Mouse (Mus musculus) neural tube, embryonic 15.5 days (tissue): ENCODE results near the gene Wwp2. TPM values are rescaled to one million over a fixed set of nuclear protein-coding genes. Genes with fewer than 3 reads are reported as not detected.

Experiments used
- ATAC-seq: fragments of 200-750 bp; cut with Nextera tagmentation; 2 replicates; pipeline ENCODE4 v1.8.0; 2017; ENCODE audit warnings: mild to moderate bottlenecking, moderate TSS enrichment, moderate library complexity; ENCODE audit not compliant: low FRiP score
- H3K27ac ChIP-seq: fragments of 300-500 bp; sonication (generic); replicated peaks from 2 replicates; pipeline ENCODE4 v1.5.1; 2015; ENCODE audit warnings: mild to moderate bottlenecking, inconsistent platforms
- H3K27me3 ChIP-seq: fragments of 300-500 bp; sonication (generic); replicated peaks from 2 replicates; pipeline ENCODE4 v1.6.1; 2015; ENCODE audit warnings: inconsistent platforms
- H3K36me3 ChIP-seq: fragments of 300-500 bp; sonication (generic); 2 replicates; pipeline ENCODE4 v1.6.1; 2015; ENCODE audit warnings: inconsistent platforms
- H3K4me1 ChIP-seq: fragments of 300-500 bp; sonication (generic); 2 replicates; pipeline ENCODE4 v1.6.1; 2015; ENCODE audit warnings: inconsistent platforms
- H3K4me2 ChIP-seq: fragments of 300-500 bp; sonication (generic); 2 replicates; pipeline ENCODE4 v1.6.1; 2015; ENCODE audit warnings: inconsistent platforms, mild to moderate bottlenecking, moderate library complexity
- H3K4me3 ChIP-seq: fragments of 300-500 bp; sonication (generic); replicated peaks from 2 replicates; pipeline ENCODE4 v1.5.1; 2015; ENCODE audit warnings: mild to moderate bottlenecking, inconsistent platforms
- H3K9ac ChIP-seq: fragments of 300-500 bp; sonication (generic); replicated peaks from 2 replicates; pipeline ENCODE4 v1.6.1; 2015; ENCODE audit warnings: mild to moderate bottlenecking, inconsistent platforms
- H3K9me3 ChIP-seq: fragments of 300-500 bp; sonication (generic); replicated peaks from 2 replicates; pipeline ENCODE4 v1.6.1; 2016; ENCODE audit warnings: inconsistent platforms
- WGBS: fragments of 180-500 bp; shearing (Covaris S2); methylation state at CpG from one replicate; pipeline ENCODE4 v1.1.7; 2015; ENCODE audit warnings: mixed read lengths; 5-methylcytosine and 5-hydroxymethylcytosine counted together
- polyA plus RNA-seq: library from polyadenylated mRNA; unstranded; fragments of >200 nt; fragmentation: Nextera tagmentation; extraction: Ambion mirVana; gene quantifications from 2 replicates; pipeline ENCODE4 v1.2.1, GENCODE M21; 2015

The Wwp2 gene
- polyA plus RNA-seq, 1 experiment from 2014 or later, result 36.4 TPM

GRCm38 (mm10) chr8:107571486-107572135, 135.4 kb downstream of the Wwp2 start:
- H3K4me3 ChIP-seq, result no peak overlapping the region
- no peaks in the 10 kb centered on the region for H3K9me3 ChIP-seq
- H3K9ac ChIP-seq, result no peak overlapping the region
- H3K4me2 ChIP-seq, result no peak overlapping the region
- no peak overlapping the region for H3K27ac ChIP-seq
- H3K36me3 ChIP-seq, result no peaks in the 10 kb centered on the region
- ATAC-seq, result no peak
- 87% methylated on average over 7 of the region's 7 CpGs for WGBS
- no peaks in the 10 kb centered on the region for H3K27me3 ChIP-seq
- 0 out of 2 replicates have a peak, but pooled peaks cover 4% of the 10 kb centered on the region for H3K4me1 ChIP-seq

- H3K27ac ChIP-seq, result no peak overlapping the region
- H3K4me3 ChIP-seq, result no peak overlapping the region
- H3K9ac ChIP-seq, result no peak overlapping the region
- H3K9me3 ChIP-seq, result no peaks in the 10 kb centered on the region
- 0 out of 2 replicates have a peak, but pooled peaks cover 4% of the 10 kb centered on the region for H3K4me1 ChIP-seq
- no peak for ATAC-seq
- H3K4me2 ChIP-seq, result no peak overlapping the region
- 57% methylated on average over 4 of the region's 4 CpGs for WGBS
- no peaks in the 10 kb centered on the region for H3K27me3 ChIP-seq
- H3K36me3 ChIP-seq, result no peaks in the 10 kb centered on the region
Measured at GRCm38 (mm10) chr8:107572497-107572896, 136.3 kb downstream of the Wwp2 start.

- no peaks in the 10 kb centered on the region for H3K27me3 ChIP-seq
- no peak for ATAC-seq
- no peak overlapping the region for H3K9ac ChIP-seq
- no peaks in the 10 kb centered on the region for H3K9me3 ChIP-seq
- no peak overlapping the region for H3K4me3 ChIP-seq
- no peak overlapping the region for H3K4me2 ChIP-seq
- no peak overlapping the region for H3K27ac ChIP-seq
- H3K36me3 ChIP-seq, result peaks cover 21% of the 10 kb centered on the region
- 88% methylated on average over 3 of the region's 3 CpGs for WGBS
- 0 out of 2 replicates have a peak, but pooled peaks cover 4% of the 10 kb centered on the region for H3K4me1 ChIP-seq
Measured at GRCm38 (mm10) chr8:107574771-107575170, 138.6 kb downstream of the Wwp2 start.

DNA sequence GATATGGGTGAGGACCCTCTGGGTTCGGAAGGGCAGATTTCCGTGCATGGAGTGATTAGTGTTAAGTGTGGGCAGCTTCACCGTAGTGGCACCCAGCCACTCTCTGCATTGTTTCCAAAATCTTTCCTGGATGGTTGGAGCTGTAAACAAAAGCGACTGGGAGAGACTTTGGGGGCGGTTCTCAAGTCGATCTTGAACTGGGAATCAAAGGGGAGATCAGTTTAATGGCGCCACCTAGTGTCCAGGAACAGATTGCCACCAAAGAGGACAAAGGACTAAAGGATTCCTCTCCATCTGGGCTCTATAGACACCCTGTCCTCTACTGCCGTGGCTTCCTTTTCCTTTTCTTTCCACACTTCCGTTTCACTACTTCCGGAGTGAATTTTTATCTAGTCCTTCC, 140.5 kb downstream of the Wwp2 start:
- peak overlapping the region; percentile 12; the same call in 1 of the 2 replicates for H3K4me3 ChIP-seq
- WGBS, result 12% methylated on average over 10 of the region's 10 CpGs

DNA sequence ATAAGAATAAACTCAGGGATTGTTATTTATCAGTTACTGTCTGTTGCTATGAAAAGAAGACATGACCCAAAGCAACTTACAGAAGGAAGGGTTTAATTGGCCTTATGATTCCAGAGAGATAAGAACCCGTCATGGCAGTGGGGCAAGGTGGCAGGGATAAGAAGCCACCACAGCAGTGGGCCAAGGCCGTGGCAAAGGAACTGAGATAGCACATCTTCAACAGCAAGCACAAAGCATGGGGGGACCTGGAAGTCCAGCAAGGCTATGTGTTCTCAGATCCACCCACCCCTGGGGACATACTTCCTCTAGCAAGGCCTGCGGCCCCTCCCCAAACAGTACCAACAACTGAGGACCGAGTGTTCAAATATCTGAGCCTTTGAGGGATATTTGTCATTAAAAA, 141.5 kb downstream of the Wwp2 start:
- H3K4me3 ChIP-seq, result no peak overlapping the region
- H3K9me3 ChIP-seq, result no peaks in the 10 kb centered on the region
- no peaks in the 10 kb centered on the region for H3K27me3 ChIP-seq
- H3K4me1 ChIP-seq, result 0 out of 2 replicates have a peak, but pooled peaks cover 4% of the 10 kb centered on the region
- WGBS, result 92% methylated on average over 4 of the region's 4 CpGs
- no peak overlapping the region for H3K9ac ChIP-seq
- H3K36me3 ChIP-seq, result peaks cover 49% of the 10 kb centered on the region
- no peak overlapping the region for H3K4me2 ChIP-seq
- H3K27ac ChIP-seq, result no peak overlapping the region
- no peak for ATAC-seq

More for the DNA sequence above, 140.5 kb downstream of the Wwp2 start:
- peak; percentile 72 for ATAC-seq
- peak overlapping the region; percentile 33; the same call in 1 of the 2 replicates for H3K27ac ChIP-seq
- peak overlapping the region; percentile 46 for H3K4me2 ChIP-seq
- no peaks in the 10 kb centered on the region for H3K27me3 ChIP-seq
- H3K4me1 ChIP-seq, result 0 out of 2 replicates have a peak, but pooled peaks cover 4% of the 10 kb centered on the region
- H3K9me3 ChIP-seq, result no peaks in the 10 kb centered on the region
- H3K36me3 ChIP-seq, result peaks cover 40% of the 10 kb centered on the region
- no peak overlapping the region; the same call in 1 of the 2 replicates for H3K9ac ChIP-seq

DNA sequence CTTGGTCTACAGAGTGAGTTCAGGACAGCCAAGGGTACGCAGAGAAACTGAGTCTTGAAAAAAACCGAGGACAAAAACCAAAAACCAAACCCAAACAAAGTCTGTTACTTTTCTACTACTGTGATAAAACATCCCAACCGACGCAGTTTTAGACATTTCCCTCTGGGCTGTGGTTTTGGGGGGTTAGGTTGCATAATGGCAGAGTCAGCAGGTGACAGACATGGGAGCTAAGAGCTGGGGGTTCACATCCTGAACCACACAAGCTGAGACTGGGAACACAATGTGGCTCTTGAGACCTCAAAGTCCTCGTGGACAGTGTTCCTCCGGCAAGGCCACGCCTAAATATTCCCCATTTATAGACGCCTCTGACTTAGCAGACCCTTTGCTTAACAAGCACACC, 142.0 kb downstream of the Wwp2 start:
- 88% methylated on average over 8 of the region's 8 CpGs for WGBS
- H3K9me3 ChIP-seq, result no peaks in the 10 kb centered on the region
- no peak overlapping the region for H3K4me2 ChIP-seq
- peaks cover 54% of the 10 kb centered on the region for H3K36me3 ChIP-seq
- H3K4me3 ChIP-seq, result no peak overlapping the region
- no peaks in the 10 kb centered on the region for H3K27me3 ChIP-seq
- ATAC-seq, result no peak
- H3K4me1 ChIP-seq, result 0 out of 2 replicates have a peak, but pooled peaks cover 4% of the 10 kb centered on the region
- no peak overlapping the region for H3K27ac ChIP-seq
- H3K9ac ChIP-seq, result no peak overlapping the region

GRCm38 (mm10) chr8:107578541-107578940, 142.4 kb downstream of the Wwp2 start:
- no peak for ATAC-seq
- WGBS, result 88% methylated on average over 8 of the region's 8 CpGs
- Histone ChIP-seq H3K4me3 (no peak overlapping the region), H3K4me1 (0 out of 2 replicates have a peak, but pooled peaks cover 4% of the 10 kb centered on the region), H3K27me3 (no peaks in the 10 kb centered on the region), H3K9me3 (no peaks in the 10 kb centered on the region), H3K9ac (no peak overlapping the region), H3K27ac (no peak overlapping the region), H3K36me3 (peaks cover 58% of the 10 kb centered on the region), H3K4me2 (no peak overlapping the region)

GRCm38 (mm10) chr8:107580879-107581278, 144.7 kb downstream of the Wwp2 start:
- H3K27me3 ChIP-seq, result no peaks in the 10 kb centered on the region
- peaks cover 79% of the 10 kb centered on the region for H3K36me3 ChIP-seq
- WGBS, result 98% methylated on average over 13 of the region's 13 CpGs
- no peaks in the 10 kb centered on the region for H3K9me3 ChIP-seq
- ATAC-seq, result no peak
- no peak overlapping the region for H3K4me2 ChIP-seq
- no peak overlapping the region for H3K9ac ChIP-seq
- peaks cover 7% of the 10 kb centered on the region for H3K4me1 ChIP-seq
- H3K4me3 ChIP-seq, result no peak overlapping the region
- H3K27ac ChIP-seq, result no peak overlapping the region

- no peak overlapping the region for H3K4me3 ChIP-seq
Measured at GRCm38 (mm10) chr8:107581536-107581935, 145.4 kb downstream of the Wwp2 start.

DNA sequence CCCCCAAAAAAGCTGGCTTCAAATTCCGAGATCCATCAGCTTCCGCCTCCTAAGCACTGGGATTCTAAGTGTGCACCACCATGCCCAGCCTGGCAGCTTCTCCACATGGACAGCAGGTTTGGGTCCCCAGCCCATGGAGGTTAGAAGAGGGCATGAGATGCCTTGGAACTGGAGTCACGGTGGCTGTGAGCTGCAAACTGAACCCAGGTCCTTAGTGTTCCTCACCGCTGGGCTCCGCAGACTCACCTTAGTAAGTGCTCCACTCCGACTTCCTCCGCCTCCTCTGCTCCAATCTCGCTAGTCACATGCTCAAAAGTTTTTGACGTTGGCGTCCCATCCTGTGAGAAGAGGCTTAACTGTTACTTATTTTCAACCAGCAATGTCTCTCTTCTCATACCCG, 146.0 kb downstream of the Wwp2 start:
- Histone ChIP-seq H3K27ac (no peak overlapping the region), H3K9ac (no peak overlapping the region), H3K4me1 (peaks cover 15% of the 10 kb centered on the region), H3K4me2 (no peak overlapping the region), H3K4me3 (no peak overlapping the region), H3K36me3 (peaks cover 83% of the 10 kb centered on the region), H3K9me3 (no peaks in the 10 kb centered on the region), H3K27me3 (no peaks in the 10 kb centered on the region)
- ATAC-seq, result no peak
- 96% methylated on average over 11 of the region's 11 CpGs for WGBS

More at GRCm38 (mm10) chr8:107581536-107581935, 145.4 kb downstream of the Wwp2 start:
- WGBS, result 96% methylated on average over 4 of the region's 4 CpGs
- no peaks in the 10 kb centered on the region for H3K9me3 ChIP-seq
- no peaks in the 10 kb centered on the region for H3K27me3 ChIP-seq
- ATAC-seq, result no peak
- H3K4me2 ChIP-seq, result no peak overlapping the region
- peaks cover 83% of the 10 kb centered on the region for H3K36me3 ChIP-seq
- no peak overlapping the region for H3K27ac ChIP-seq
- peaks cover 10% of the 10 kb centered on the region for H3K4me1 ChIP-seq
- H3K9ac ChIP-seq, result no peak overlapping the region

DNA sequence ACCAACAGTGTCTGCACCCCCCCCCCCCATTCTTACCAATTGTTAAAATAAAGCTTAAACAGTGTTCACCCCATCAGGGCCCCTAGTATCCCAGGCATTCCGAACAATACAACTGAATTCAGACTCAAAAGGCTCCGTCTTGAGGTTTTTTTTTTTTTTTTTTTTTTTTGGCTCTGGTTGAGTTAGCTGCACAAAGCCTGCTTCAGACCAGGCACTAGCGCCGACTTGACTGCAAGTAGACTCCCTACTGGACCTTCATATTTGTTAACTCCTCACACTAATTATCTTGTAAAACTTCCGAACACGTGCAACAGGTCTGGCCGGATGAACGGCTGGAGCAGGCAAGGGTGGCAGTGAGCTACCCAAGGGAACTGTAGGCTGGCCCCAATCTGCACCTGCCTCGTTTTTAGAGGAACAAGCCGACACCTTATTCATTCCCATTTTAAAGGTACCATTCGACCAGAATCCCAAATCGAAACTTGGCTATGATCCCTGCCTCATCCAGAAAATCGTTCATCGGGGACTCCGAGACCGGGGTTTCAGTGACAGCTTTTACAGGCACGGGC, 151.3 kb downstream of the Wwp2 start:
- Histone ChIP-seq H3K4me1 (peaks cover 20% of the 10 kb centered on the region), H3K9ac (peak overlapping the region; percentile 93), H3K9me3 (no peaks in the 10 kb centered on the region), H3K4me3 (peak overlapping the region; percentile 92), H3K27ac (peak overlapping the region; percentile 86), H3K36me3 (peaks cover 35% of the 10 kb centered on the region), H3K4me2 (peak overlapping the region; percentile 83), H3K27me3 (no peaks in the 10 kb centered on the region)
- under 1% methylated on average over 17 of the region's 17 CpGs for WGBS
- peak; percentile 26; the same call in 1 of the 2 replicates for ATAC-seq
